In the genomic region with DNA sequence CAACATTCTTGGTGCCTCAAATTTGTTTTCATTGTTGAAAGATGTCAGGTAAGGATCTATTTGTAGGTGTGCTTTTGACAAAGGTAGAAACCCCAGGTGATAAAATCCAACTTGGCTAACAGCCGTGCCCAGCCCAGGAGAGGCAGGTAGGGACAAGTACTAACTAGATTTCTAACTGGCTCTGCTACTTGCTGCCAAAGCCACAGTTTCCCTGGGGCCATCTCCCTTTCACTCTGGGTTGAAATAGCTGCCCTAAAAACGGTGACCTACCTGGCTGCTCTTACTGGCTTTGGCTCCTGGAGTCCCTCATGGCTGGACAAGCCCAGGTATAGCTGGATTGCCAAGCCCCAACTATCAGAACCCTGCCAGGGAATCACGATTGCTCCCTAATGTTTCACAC, we compare ENCODE assay signal across 18 mouse cellular contexts. TPM values are rescaled to one million over a fixed set of nuclear protein-coding genes. Genes with fewer than 3 reads are reported as not detected.
DNase-seq lines count a peak whose midpoint lies in the region; ATAC-seq and TF ChIP-seq lines count a peak whose summit lies in the region.
"Had no signal": no experiment of that assay in that cellular context is flagged by ENCODE, and none has a peak within 500 bp of the region (broad histone marks: within the 10 kb centered on the region; RNA-seq: fewer than 3 reads in every experiment).

No protein-coding gene starts in this region.

- no peak for TF ChIP-seq POLR2A in liver, adult 2 months (IDR thresholded peaks at IDR 0.05; ENCODE audit: extremely low read depth, insufficient read depth, low read length)

- no peaks in the 10 kb centered on the region for H3K27me3 ChIP-seq in liver, adult 2 months (ENCODE audit: control insufficient read depth, insufficient read depth, low read length)
- H3K27me3 ChIP-seq in liver, embryonic 11.5 days (replicated peaks; ENCODE audit: control insufficient read depth, insufficient read depth, low read length) = no peaks in the 10 kb centered on the region
- H3K27me3 ChIP-seq: embryonic facial prominence, embryonic 12.5 days; liver, embryonic 15.5 days; midbrain, embryonic 15.5 days; Patski had no signal

- H3K36me3 ChIP-seq in liver, adult 2 months (ENCODE audit: control insufficient read depth, insufficient read depth, low read length) = peaks cover 27% of the 10 kb centered on the region
- peaks cover 7% of the 10 kb centered on the region; the same call in 1 of the 2 replicates for H3K36me3 ChIP-seq in liver, embryonic 11.5 days (ENCODE audit: control insufficient read depth, insufficient read depth, low read length)
- H3K36me3 ChIP-seq: embryonic facial prominence, embryonic 12.5 days; midbrain, embryonic 15.5 days had no signal

- H3K4me1 ChIP-seq in liver, adult 2 months (ENCODE audit: control insufficient read depth, insufficient read depth, low read length) = peaks cover 25% of the 10 kb centered on the region
- H3K4me1 ChIP-seq in liver, embryonic 11.5 days (replicated peaks; ENCODE audit: control insufficient read depth, insufficient read depth, low read length) = peaks cover 16% of the 10 kb centered on the region; the same call in 1 of the 2 replicates
- H3K4me1 ChIP-seq: embryonic facial prominence, embryonic 12.5 days; midbrain, embryonic 15.5 days had no signal

- intact Hi-C loops in left cerebral cortex, adult 2 months (cut with DNase I) = no loop called here

- 22% methylated on average over 3 of the region's 3 CpGs for WGBS in liver, adult 2 months
- WGBS in liver, embryonic 11.5 days = 87% methylated on average over 3 of the region's 3 CpGs

- peak; percentile 94 for DNase-seq in liver, adult 2 months (ENCODE audit: extremely low read depth, low read depth, low spot score)
- DNase-seq in liver, embryonic 11.5 days (ENCODE audit: low spot score) = no peak
- peak; percentile 100 for DNase-seq in fat pad, adult 2 months (ENCODE audit: extremely low read depth, low read depth, low spot score)
- DNase-seq in kidney, adult 18-20 months = peak; percentile 55
- peak; percentile 72 to 86 for DNase-seq in kidney, postnatal 25 days
- no peak for DNase-seq in cerebellum, adult 11-12 months
- DNase-seq in retina, postnatal 1 day = no peak
- no peak for DNase-seq in left cerebral cortex, adult 2 months (ENCODE audit: extremely low spot score in 1 of 2, low spot score in 2 of 2)
- DNase-seq: B cell, adult 2 months; gastrocnemius, postnatal 14 days; heart, postnatal 4 days; right cerebral cortex, postnatal 14 days had no signal

- H3K79me2 ChIP-seq in liver, adult 2 months (ENCODE audit: control insufficient read depth, insufficient read depth, low read length) = peaks cover 32% of the 10 kb centered on the region

- H3K4me2 ChIP-seq in liver, embryonic 11.5 days = no peak overlapping the region
- H3K4me2 ChIP-seq: embryonic facial prominence, embryonic 12.5 days; heart, embryonic 11.5 days; liver, embryonic 15.5 days; midbrain, embryonic 15.5 days had no signal

- peak overlapping the region; percentile 61 for H3K27ac ChIP-seq in liver, adult 2 months (replicated peaks; ENCODE audit: insufficient read depth, low read depth, low read length)
- H3K27ac ChIP-seq in liver, embryonic 11.5 days (ENCODE audit: low read depth, low read length) = no peak overlapping the region
- H3K27ac ChIP-seq in left cerebral cortex, adult 2 months = no peak overlapping the region
- H3K27ac ChIP-seq: embryonic facial prominence, embryonic 12.5 days; forebrain, embryonic 10.5 days; midbrain, embryonic 15.5 days had no signal

- no peak for ATAC-seq in liver, embryonic 11.5 days (replicated peaks; ENCODE audit: low FRiP score)
- ATAC-seq: midbrain, embryonic 15.5 days; Patski had no signal

- no peak for TF ChIP-seq CTCF in liver, adult 2 months (IDR thresholded peaks at IDR 0.05; ENCODE audit: low read depth, low read length)
- no peak for TF ChIP-seq CTCF in left cerebral cortex, adult 2 months (IDR thresholded peaks at IDR 0.05)

- H3K9me3 ChIP-seq in liver, embryonic 11.5 days (ENCODE audit: control insufficient read depth, low read length) = no peaks in the 10 kb centered on the region
- H3K9me3 ChIP-seq: embryonic facial prominence, embryonic 12.5 days; liver, embryonic 15.5 days; midbrain, embryonic 15.5 days had no signal

- no peak overlapping the region for H3K4me3 ChIP-seq in liver, adult 2 months (ENCODE audit: insufficient read depth, low read depth, low read length)
- no peak overlapping the region for H3K4me3 ChIP-seq in liver, embryonic 11.5 days (ENCODE audit: low read depth, low read length)
- H3K4me3 ChIP-seq in left cerebral cortex, adult 2 months = no peak overlapping the region
- H3K4me3 ChIP-seq: embryonic facial prominence, embryonic 12.5 days; forebrain, embryonic 10.5 days; liver, embryonic 15.5 days; midbrain, embryonic 15.5 days had no signal

- no peak overlapping the region for H3K9ac ChIP-seq in liver, adult 2 months (ENCODE audit: low read depth, low read length)
- H3K9ac ChIP-seq in liver, embryonic 11.5 days (ENCODE audit: low read depth, low read length) = no peak overlapping the region
- H3K9ac ChIP-seq: embryonic facial prominence, embryonic 12.5 days; liver, embryonic 15.5 days; midbrain, embryonic 15.5 days had no signal

RNA-seq across cellular contexts. Expression of a gene that starts 15.0 kb away (rescaled TPM):
- total RNA-seq in liver, adult 2 months (2014; rRNA removed) = 1,037 and 1,190 TPM in 2 replicates
- polyA plus RNA-seq in liver, adult 2 months (2012; rRNA removed) = 206 and 249 TPM in 2 replicates
- 125 and 130 TPM in 2 replicates for polyA plus RNA-seq in liver, embryonic 11.5 days (2014; fragmentation: Nextera tagmentation; extraction: Ambion mirVana)
- total RNA-seq in left cerebral cortex, adult 2 months (2021) = 10 to 100 TPM; 52.0 to 57.0 TPM

RNA-seq across cellular contexts. Expression of a gene that starts 25.8 kb away (rescaled TPM):
- total RNA-seq in liver, adult 2 months (2014; rRNA removed) = not detected in 2 replicates
- polyA plus RNA-seq in liver, adult 2 months (2012; rRNA removed) = 0.04 TPM in 2 replicates
- 0.04 TPM in 1 of 2 replicates, not detected in the other for polyA plus RNA-seq in liver, embryonic 11.5 days (2014; fragmentation: Nextera tagmentation; extraction: Ambion mirVana)
- total RNA-seq in left cerebral cortex, adult 2 months (2021) = 1 to 10 TPM; 3.3 to 3.5 TPM
- total RNA-seq: heart, postnatal 4 days had no signal
- polyA plus RNA-seq: embryonic facial prominence, embryonic 12.5 days; forebrain, embryonic 10.5 days; heart, embryonic 11.5 days; liver, embryonic 15.5 days; midbrain, embryonic 15.5 days had no signal

RNA-seq across cellular contexts. Expression of a gene that starts 49.0 kb away (rescaled TPM):
- total RNA-seq in liver, adult 2 months (2014; rRNA removed) = 60.1 and 64.0 TPM in 2 replicates
- 18.1 and 19.5 TPM in 2 replicates for polyA plus RNA-seq in liver, adult 2 months (2012; rRNA removed)
- polyA plus RNA-seq in liver, embryonic 11.5 days (2014; fragmentation: Nextera tagmentation; extraction: Ambion mirVana) = 120 and 124 TPM in 2 replicates
- total RNA-seq in left cerebral cortex, adult 2 months (2021) = 10 to 100 TPM; 26.3 to 28.9 TPM

RNA-seq across cellular contexts. Expression of a gene that starts 49.3 kb away (rescaled TPM):
- 12.7 and 14.8 TPM in 2 replicates for total RNA-seq in liver, adult 2 months (2014; rRNA removed)
- 5.2 and 6.1 TPM in 2 replicates for polyA plus RNA-seq in liver, adult 2 months (2012; rRNA removed)
- polyA plus RNA-seq in liver, embryonic 11.5 days (2014; fragmentation: Nextera tagmentation; extraction: Ambion mirVana) = 26.4 and 30.1 TPM in 2 replicates
- 10 to 100 TPM; 66.2 to 67.0 TPM for total RNA-seq in left cerebral cortex, adult 2 months (2021)

Comparison
In these comparisons a context has a peak if more than half of its experiments do, and no peak if none do; other contexts are left out.
1. DNase-seq: peak in liver, adult 2 months (single experiment), fat pad, adult 2 months (single experiment), kidney, adult 18-20 months (single experiment) and kidney, postnatal 25 days (2 of 2); none in liver, embryonic 11.5 days (single experiment), cerebellum, adult 11-12 months (single experiment), retina, postnatal 1 day (single experiment) and left cerebral cortex, adult 2 months (0 of 2).
2. RNA of a gene that starts 15.0 kb away (total RNA-seq): 1,037 to 1,190 TPM in liver, adult 2 months; 52.0 to 57.0 TPM in left cerebral cortex, adult 2 months; every median in the first group is over 10 times any median in the second.